Mouse (Mus musculus) retina, embryonic 14.5 days (tissue): ENCODE results near the gene Slc38a9.

Experiments
- DNase-seq: peaks from one replicate; pipeline ENCODE4 v3.0.0-alpha.2; 2015; ENCODE audit warnings: low spot score

Slc38a9 gene

DNA sequence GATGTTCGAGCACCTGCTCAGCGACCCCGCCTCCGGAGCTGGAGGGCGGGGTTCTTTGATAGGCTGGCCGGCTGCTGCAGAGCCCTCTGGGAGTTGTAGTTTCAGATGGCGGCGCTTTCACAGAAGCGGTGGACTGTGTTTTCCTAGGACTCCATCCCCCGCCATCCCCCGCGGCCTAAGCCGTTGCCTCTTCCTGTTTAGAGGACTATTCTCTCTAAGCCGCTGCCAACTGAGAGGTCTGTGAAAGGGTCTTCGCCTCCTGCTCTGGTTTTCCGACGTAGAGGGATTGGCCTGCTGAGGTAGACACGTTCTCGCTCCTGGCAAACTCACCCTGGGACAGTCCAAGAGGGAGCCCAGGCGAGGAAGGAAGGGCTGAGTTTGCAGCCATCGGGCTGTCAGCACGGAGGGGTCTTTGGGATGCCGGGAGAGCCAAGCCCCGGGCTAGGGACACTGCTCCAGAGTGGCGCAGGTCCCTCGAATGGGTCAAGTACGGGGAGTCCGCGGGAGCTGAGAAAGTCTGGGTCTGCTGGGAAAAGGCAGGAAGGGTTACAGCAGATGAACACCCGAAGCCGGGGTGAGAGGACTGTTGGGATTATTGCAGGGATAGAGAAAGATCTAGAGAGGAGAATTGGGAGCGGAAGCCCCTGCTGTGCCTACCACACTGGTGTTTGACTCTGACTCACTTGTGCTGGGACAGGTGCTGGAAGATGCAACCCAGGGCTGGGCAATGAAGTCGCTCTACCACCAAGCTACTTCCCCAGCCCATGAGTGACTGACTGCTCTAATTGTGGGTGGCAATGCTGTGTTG lies at the start of gene Slc38a9:
Gene Slc38a9, plus strand, starts transcription at position 178 of the 808 bp plus-strand sequence.
- DNase-seq: peak; percentile 97

- no peak for DNase-seq
Measured at GRCm38 (mm10) chr13:112621592-112621991, 39.0 kb upstream of the Slc38a9 start.

- DNase-seq: no peak
Measured at GRCm38 (mm10) chr13:112623656-112624055, 36.9 kb upstream of the Slc38a9 start.

- no peak for DNase-seq
Measured at GRCm38 (mm10) chr13:112624622-112625021, 35.9 kb upstream of the Slc38a9 start.

DNA sequence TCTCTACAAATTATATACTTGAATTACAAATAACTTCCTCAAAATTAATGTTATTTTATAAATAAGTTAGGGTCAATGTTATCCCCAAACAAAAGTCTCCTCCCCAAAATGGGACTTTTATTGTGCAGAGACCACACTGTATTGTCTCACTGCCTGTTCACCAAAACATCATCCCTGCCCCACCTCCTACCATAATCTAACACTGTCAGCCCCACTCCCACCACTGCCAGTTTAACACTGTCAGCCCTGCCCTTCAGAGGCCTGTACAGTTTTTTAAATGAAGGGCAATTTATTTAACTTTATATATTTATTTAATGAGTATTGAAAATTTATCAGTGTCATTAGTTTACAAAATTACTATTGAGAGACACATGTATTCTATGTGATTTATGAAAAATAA lies 35.0 kb upstream of the Slc38a9 start:
- no peak for DNase-seq

DNA sequence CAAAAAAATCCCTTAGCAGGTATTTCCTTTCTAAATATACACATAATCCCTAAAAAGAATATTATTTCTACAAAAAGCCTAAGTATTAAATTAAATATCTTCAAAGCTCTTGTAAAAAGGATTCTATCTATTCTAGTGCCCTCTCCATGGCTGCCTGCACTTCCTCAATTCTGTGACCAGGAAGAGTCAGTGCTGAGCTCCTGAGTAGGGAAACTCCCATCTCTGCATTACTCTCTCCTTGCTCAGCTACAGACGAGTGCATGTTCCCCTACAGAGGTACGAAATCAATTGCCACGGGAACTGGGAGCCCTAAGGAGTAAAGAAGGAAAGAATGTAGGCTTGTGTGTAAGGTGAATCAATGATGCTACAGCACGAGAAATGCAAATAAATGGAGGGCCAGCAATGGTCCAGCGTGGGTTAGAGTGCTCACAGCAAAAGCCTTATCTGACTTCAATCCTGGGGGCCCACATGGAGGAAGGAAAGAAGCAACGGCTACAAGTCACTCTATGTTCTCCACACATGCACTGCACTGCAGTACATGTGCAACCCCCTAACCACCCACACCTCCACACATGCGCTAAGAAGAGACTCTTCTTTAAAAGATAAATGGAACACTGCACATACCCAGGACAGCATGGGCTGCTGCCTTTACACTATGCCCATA lies 25.2 kb upstream of the Slc38a9 start:
- DNase-seq: no peak

DNA sequence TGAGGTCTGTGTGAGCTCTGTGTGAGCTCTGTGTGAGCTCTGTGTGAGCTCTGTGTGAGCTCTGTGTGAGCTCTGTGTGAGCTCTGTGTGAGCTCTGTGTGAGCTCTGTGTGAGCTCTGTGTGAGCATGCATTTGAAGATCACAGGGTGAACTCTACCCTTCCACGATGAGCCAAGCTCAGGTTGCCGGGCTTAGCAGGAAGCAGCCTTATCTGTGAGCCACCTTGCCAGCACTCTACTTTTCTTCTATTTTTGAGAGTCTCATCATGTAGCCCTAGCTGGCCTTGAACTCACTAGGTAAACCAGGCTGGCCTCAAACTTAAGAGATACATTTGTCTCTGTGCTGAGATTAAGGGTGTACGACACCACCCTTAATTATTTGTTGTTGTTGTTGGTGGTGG lies 24.1 kb upstream of the Slc38a9 start:
- DNase-seq: no peak

- DNase-seq: no peak
Measured at GRCm38 (mm10) chr13:112639111-112639510, 21.4 kb upstream of the Slc38a9 start.

DNA sequence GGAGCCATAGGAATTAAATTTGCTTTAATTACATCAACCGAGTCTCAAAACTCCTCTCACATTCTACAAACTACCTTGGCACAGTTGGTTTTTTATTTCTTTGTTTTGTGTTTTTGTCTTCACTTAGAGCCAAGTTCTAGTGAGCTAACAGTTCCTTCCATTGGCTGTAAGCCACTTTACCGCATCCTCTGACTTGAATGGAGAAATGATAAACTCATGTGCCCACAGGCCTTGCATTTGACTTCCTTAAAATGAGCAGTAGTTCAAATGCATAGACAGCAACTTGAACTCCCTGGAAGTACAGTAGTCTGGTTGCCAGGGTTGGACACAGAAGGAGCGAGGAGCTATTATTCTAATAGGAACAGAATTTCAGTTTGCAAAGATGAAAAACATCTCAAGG lies 17.7 kb upstream of the Slc38a9 start:
- DNase-seq: no peak

DNA sequence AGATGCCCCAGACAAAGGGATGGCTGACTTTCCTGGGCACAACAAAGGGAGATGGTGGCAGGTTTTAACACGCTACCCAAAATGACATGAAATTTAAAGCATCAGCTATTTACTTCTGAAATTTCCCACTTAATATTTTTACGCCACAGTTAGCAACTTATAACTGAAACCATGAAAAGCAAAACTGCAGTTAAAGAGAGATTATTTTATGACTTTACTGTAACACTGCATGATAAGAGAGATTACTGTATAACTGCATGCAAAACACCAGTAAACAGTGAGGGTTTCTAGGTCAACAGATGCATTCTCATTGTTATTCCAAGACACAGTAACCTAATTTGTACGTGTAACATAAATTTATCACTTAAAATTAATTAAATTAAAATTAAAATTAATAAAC lies 15.6 kb upstream of the Slc38a9 start:
- DNase-seq: no peak

DNA sequence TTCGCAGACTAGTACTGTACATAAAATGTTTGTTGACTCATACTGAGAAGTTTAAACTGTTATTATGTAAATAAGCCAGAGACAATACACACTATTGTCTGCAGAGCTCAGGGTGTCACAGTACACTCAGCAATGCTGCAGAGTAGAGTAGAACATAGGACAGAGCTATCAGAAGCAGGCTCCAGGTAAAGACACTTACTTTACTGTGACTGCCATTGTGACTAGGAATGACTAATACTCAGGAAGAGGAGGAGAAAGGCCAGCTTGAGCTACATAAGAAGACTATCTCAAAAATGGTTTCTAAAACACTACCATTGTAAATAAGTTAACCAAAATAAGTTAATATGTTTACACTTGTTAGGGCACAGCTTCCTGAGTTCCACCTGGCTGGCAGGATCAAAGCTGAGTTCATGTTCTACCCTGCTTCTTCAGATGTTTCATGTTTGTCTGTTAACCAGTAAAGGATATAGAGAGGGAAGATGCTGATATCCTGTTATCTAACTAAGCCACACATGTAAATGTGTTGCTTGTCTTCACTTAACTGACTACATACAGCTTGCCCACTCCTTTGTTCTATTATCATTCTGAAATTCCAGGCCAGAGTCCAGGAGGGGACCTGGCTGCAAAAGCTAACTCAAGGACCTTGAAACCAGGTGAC lies 14.9 kb upstream of the Slc38a9 start:
- DNase-seq: no peak

- DNase-seq: no peak
Measured at GRCm38 (mm10) chr13:112651183-112651582, 9.4 kb upstream of the Slc38a9 start.

GRCm38 (mm10) chr13:112652205-112652604 lies 8.3 kb upstream of the Slc38a9 start, which contains the start of gene Ddx4:
TSS of gene Ddx4 (minus strand) at chr13:112652475.
- no peak for DNase-seq

- DNase-seq: no peak
Measured at GRCm38 (mm10) chr13:112659986-112660573, 471 bp upstream of the Slc38a9 start.

DNA sequence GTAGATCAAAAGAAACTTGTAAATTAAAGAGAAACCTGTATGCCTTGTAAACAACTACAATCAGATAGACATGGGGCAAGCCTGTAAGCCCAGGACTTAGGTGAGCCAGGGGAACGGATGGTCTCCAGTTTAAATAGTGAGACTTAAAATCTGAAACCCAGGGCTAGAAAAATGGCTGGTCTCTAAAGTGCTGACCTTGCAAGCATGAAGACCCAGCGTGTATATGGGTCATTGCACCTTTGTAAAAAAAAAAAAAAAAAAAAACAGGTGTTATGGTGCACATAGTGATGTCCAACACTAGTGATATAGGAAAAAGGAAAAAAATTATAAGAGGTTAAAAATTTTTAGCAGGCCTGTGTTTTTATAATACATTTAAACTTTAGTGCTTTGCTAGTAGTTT lies 1.1 kb downstream of the Slc38a9 start:
- DNase-seq: no peak

DNA sequence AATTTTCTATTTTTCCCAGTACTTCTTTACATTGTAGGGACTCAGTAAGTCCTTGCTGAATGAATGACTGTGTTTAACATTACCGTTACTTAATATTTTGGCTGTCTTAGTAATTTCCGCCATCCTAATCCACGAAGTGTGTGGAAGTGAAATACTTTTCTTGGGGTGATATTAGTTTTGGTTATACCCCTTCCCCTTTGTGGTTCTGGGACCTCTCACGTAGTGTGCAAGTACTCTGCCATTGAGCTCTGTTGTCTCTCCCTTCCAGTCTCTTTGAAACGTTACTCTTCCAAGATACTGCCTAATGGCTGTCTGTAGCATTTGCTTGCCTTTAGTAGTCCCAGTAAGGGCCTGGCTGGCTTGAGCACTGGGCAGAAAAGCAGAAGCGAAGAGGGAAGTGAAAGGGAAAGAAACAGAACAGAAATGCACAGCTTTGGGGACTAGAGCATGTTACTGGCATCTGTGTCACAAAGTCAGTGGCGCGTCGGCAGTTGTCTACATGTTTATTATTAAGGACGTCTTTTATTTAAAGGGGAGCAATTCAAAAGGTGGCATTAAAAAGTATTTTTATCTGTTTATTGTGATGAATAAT lies 6.0 kb downstream of the Slc38a9 start:
- no peak for DNase-seq

- no peak for DNase-seq
Measured at GRCm38 (mm10) chr13:112667215-112667614, 6.7 kb downstream of the Slc38a9 start.

DNA sequence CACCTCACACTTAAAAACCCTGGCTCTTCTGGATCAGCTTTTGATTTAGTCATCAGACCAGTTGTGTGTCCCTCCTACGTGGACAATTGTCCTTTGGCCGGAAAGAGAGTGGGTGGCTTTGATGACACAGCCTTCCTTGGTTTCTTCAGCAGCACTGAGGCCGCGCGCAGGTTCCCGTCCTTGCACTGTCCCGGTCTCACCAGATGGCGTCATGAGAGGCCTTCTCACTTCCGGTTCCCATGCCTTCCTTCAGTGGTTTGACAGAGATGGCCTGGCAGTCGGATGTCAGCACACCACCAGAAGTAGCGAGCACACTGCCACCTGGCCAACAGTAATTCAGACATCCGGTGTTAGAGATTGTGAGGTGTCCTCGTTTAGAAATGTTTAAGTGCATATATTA lies 11.2 kb downstream of the Slc38a9 start:
- DNase-seq: no peak

DNA sequence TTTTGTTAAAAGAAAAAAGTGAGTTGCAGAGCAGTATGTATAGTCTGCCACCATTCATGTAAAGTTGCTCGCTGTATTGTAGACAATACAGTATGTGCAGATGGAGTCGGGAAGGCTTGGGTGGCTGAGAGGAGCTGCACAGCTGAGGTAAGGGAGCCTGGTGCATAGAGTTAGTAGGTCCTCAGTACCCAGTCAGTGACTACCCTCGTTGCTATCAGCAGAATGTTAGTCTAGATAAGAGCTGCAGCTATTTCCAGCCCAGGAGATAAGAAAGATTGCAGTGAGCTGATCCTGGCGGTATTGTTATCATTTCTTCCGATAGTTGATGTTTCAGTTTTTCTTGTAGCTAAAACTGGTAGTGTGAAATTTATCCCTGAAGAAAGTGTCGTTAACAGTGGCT lies 12.2 kb downstream of the Slc38a9 start:
- no peak for DNase-seq

GRCm38 (mm10) chr13:112673899-112674447 lies 13.4 kb downstream of the Slc38a9 start:
- DNase-seq: peak; percentile 92

GRCm38 (mm10) chr13:112678154-112678553 lies 17.6 kb downstream of the Slc38a9 start:
- DNase-seq: no peak

GRCm38 (mm10) chr13:112683312-112683711 lies 22.8 kb downstream of the Slc38a9 start:
- no peak for DNase-seq
